Mouse (Mus musculus) left cerebral cortex, postnatal 10 days (tissue): ENCODE measurements at regions not wholly inside any gene's neighbourhood (a gene's known extent, or its start where the extent isn't known, plus 50 kb on each side); places are given as distances from the start of the nearest gene placed in this dataset.
"Not testable (repeated sequence)": the region's sequence is repeated elsewhere in the genome, so short reads cannot be mapped to it uniquely, and the experiment has no call there.

Source experiments
- DNase-seq, 2 experiments: peaks; one replicate each; pipeline ENCODE4 v3.0.0; 2021 to 2022; ENCODE audit warnings: low spot score in 2 of 2, mixed read lengths in 1 of 2; ENCODE audit errors: extremely low spot score in 1 of 2
- intact Hi-C: fragments of 180-260 bp; cut with DNase I; formaldehyde crosslinking; loops from one replicate; pipeline ENCODE4 v1.15.1; 2025

GRCm38 (mm10) chr14:53904578-53904977, 349.3 kb downstream of the Dad1 start:
- intact Hi-C loops: no loop called here
- no peak for DNase-seq

GRCm38 (mm10) chr14:53901103-53901502, 352.8 kb downstream of the Dad1 start:
- intact Hi-C loops: no loop called here
- DNase-seq: peak in 1 of 2 experiments; percentile 13

- no peak for DNase-seq
Measured at GRCm38 (mm10) chr14:53881304-53881703, 372.6 kb downstream of the Dad1 start.

GRCm38 (mm10) chr14:53876581-53876980, 377.3 kb downstream of the Dad1 start:
- intact Hi-C loops: no loop called here
- DNase-seq: no peak

More at GRCm38 (mm10) chr14:53881304-53881703, 372.6 kb downstream of the Dad1 start:
- intact Hi-C loops: loop anchor here (10.0 kb wide), 1 partner anchor 173 kb away; no protein-coding TSS in a partner anchor

- intact Hi-C loops: no loop called here
- no peak for DNase-seq
Measured at GRCm38 (mm10) chr14:53875736-53876135, 378.2 kb downstream of the Dad1 start.

- intact Hi-C loops: no loop called here
- no peak for DNase-seq
Measured at GRCm38 (mm10) chr14:53847049-53847448, 406.9 kb downstream of the Dad1 start.

- intact Hi-C loops: no loop called here
- DNase-seq: no peak
Measured at GRCm38 (mm10) chr14:53845646-53846045, 408.3 kb downstream of the Dad1 start.

- intact Hi-C loops: no loop called here
- DNase-seq: no peak
Measured at GRCm38 (mm10) chr14:53832553-53832952, 421.4 kb downstream of the Dad1 start.

GRCm38 (mm10) chr14:53831651-53832050, 422.3 kb downstream of the Dad1 start:
- DNase-seq: no peak
- intact Hi-C loops: no loop called here

- no peak for DNase-seq
- intact Hi-C loops: no loop called here
Measured at GRCm38 (mm10) chr14:53830717-53831116, 423.2 kb downstream of the Dad1 start.

GRCm38 (mm10) chr14:53826782-53827181, 427.1 kb downstream of the Dad1 start:
- peak in 1 of 2 experiments; percentile 9 for DNase-seq
- intact Hi-C loops: no loop called here

- intact Hi-C loops: no loop called here
- peak; percentile 66 to 73 for DNase-seq
Measured at GRCm38 (mm10) chr14:53806231-53806630, 447.7 kb downstream of the Dad1 start.

- intact Hi-C loops: no loop called here
- DNase-seq: peak; percentile 46 to 67
Measured at GRCm38 (mm10) chr14:53803698-53804620, 449.9 kb downstream of the Dad1 start.

- DNase-seq: no peak
- intact Hi-C loops: no loop called here
Measured at GRCm38 (mm10) chr14:53802547-53802946, 451.4 kb downstream of the Dad1 start.

- intact Hi-C loops: no loop called here
- DNase-seq: no peak
Measured at GRCm38 (mm10) chr14:53800508-53801136, 453.3 kb downstream of the Dad1 start.

- DNase-seq, intact Hi-C loops: not testable (repeated sequence)
Measured at GRCm38 (mm10) chr14:53795160-53795559, 458.7 kb downstream of the Dad1 start.

- intact Hi-C loops: no loop called here
- DNase-seq: no peak
Measured at GRCm38 (mm10) chr14:53794527-53794926, 459.4 kb downstream of the Dad1 start.

GRCm38 (mm10) chr14:53792432-53792831, 461.5 kb downstream of the Dad1 start:
- intact Hi-C loops, DNase-seq: not testable (repeated sequence)

- intact Hi-C loops, DNase-seq: not testable (repeated sequence)
Measured at GRCm38 (mm10) chr14:53785547-53785946, 468.4 kb downstream of the Dad1 start.

- no peak for DNase-seq
- intact Hi-C loops: no loop called here
Measured at GRCm38 (mm10) chr14:53777375-53777774, 476.5 kb downstream of the Dad1 start.
